Comparison of ENCODE assay signal across 8 mouse cellular contexts in genomic region chr13:54575489-54575888, GRCm38 (mm10). TPM values are rescaled to one million over a fixed set of nuclear protein-coding genes. Genes with fewer than 3 reads are reported as not detected.
DNase-seq lines count a peak whose midpoint lies in the region; ATAC-seq and TF ChIP-seq lines count a peak whose summit lies in the region.

No protein-coding gene starts in this region.

- H3K36me3 ChIP-seq in kidney, embryonic 14.5 days (ENCODE audit: control insufficient read depth, insufficient read depth, low read length): peaks cover 38% of the 10 kb centered on the region
- H3K36me3 ChIP-seq in forebrain, embryonic 16.5 days (ENCODE audit: control insufficient read depth, insufficient read depth): no peaks in the 10 kb centered on the region
- H3K36me3 ChIP-seq in liver, embryonic 16.5 days (ENCODE audit: control insufficient read depth, insufficient read depth): no peaks in the 10 kb centered on the region

- H3K27ac ChIP-seq in kidney, embryonic 14.5 days (ENCODE audit: low read depth, low read length): peak overlapping the region; percentile 84
- H3K27ac ChIP-seq in forebrain, embryonic 16.5 days (ENCODE audit: low read length): 0 out of 2 replicates have a peak overlapping the region, but pooled peaks have one; percentile 10
- H3K27ac ChIP-seq in liver, embryonic 16.5 days (ENCODE audit: low read length): 0 out of 2 replicates have a peak overlapping the region, but pooled peaks have one; percentile 47

- in situ Hi-C loops in Patski (cut with MboI; ENCODE audit: low pct_unique_long_range_greater_than_20kb): loop anchor here (5.0 to 10.0 kb wide), 2 partner anchors 42 to 109 kb away; no protein-coding TSS in a partner anchor

- 2% methylated on average over 19 of the region's 19 CpGs for WGBS in kidney, embryonic 14.5 days
- 2% methylated on average over 19 of the region's 19 CpGs for WGBS in forebrain, embryonic 16.5 days
- 4% methylated on average over 19 of the region's 19 CpGs for WGBS in liver, embryonic 16.5 days (ENCODE audit: insufficient replicate concordance)

- CTCF ChIA-PET in Patski (lab: Charles Lee): interaction anchor here (1.4 kb wide), 1 partner anchor 9 kb away, joined by 3 read pairs; no protein-coding TSS in a partner anchor

- no peaks in the 10 kb centered on the region for H3K9me3 ChIP-seq in kidney, embryonic 14.5 days (ENCODE audit: control insufficient read depth, low read length)
- H3K9me3 ChIP-seq in forebrain, embryonic 16.5 days (ENCODE audit: control insufficient read depth, low read length): no peaks in the 10 kb centered on the region
- H3K9me3 ChIP-seq in liver, embryonic 16.5 days (replicated peaks; ENCODE audit: control insufficient read depth, low read length): no peaks in the 10 kb centered on the region

- H3K27me3 ChIP-seq in kidney, embryonic 14.5 days (ENCODE audit: control insufficient read depth, insufficient read depth, low read length): no peaks in the 10 kb centered on the region
- no peaks in the 10 kb centered on the region for H3K27me3 ChIP-seq in Patski
- H3K27me3 ChIP-seq in forebrain, embryonic 16.5 days (replicated peaks; ENCODE audit: control insufficient read depth, insufficient read depth, low read length): no peaks in the 10 kb centered on the region; the same call in 1 of the 2 replicates
- H3K27me3 ChIP-seq in liver, embryonic 16.5 days (ENCODE audit: control insufficient read depth, insufficient read depth, low read depth, low read length): no peaks in the 10 kb centered on the region

- peak overlapping the region; percentile 85 for H3K4me2 ChIP-seq in kidney, embryonic 14.5 days (replicated peaks; ENCODE audit: low read depth, low read length)
- H3K4me2 ChIP-seq in forebrain, embryonic 16.5 days (ENCODE audit: low read length): peak overlapping the region; percentile 90
- H3K4me2 ChIP-seq in liver, embryonic 16.5 days (ENCODE audit: low read depth, low read length): peak overlapping the region; percentile 91

- no peak for TF ChIP-seq CTCF in Patski (IDR thresholded peaks at IDR 0.05)

- peak overlapping the region; percentile 92 for H3K9ac ChIP-seq in kidney, embryonic 14.5 days (ENCODE audit: low read depth, low read length)
- H3K9ac ChIP-seq in forebrain, embryonic 16.5 days (replicated peaks; ENCODE audit: low read depth, low read length): peak overlapping the region; percentile 90
- peak overlapping the region; percentile 79 for H3K9ac ChIP-seq in liver, embryonic 16.5 days (ENCODE audit: low read depth, low read length)

- peak; percentile 11; the same call in 1 of the 2 replicates for ATAC-seq in kidney, embryonic 14.5 days (ENCODE audit: low FRiP score, low TSS enrichment)
- ATAC-seq in Patski: peak; percentile 3
- no peak for ATAC-seq in forebrain, embryonic 16.5 days
- ATAC-seq in liver, embryonic 16.5 days (ENCODE audit: low read depth): no peak
- no peak for ATAC-seq in megakaryocyte progenitor cell, adult 5-6 weeks (replicated peaks; ENCODE audit: poor library complexity)

- H3K4me1 ChIP-seq in kidney, embryonic 14.5 days (ENCODE audit: control insufficient read depth, insufficient read depth, low read length): peaks cover 12% of the 10 kb centered on the region; the same call in 1 of the 2 replicates
- H3K4me1 ChIP-seq in forebrain, embryonic 16.5 days (replicated peaks; ENCODE audit: control insufficient read depth, insufficient read depth, low read length): peaks cover 19% of the 10 kb centered on the region
- H3K4me1 ChIP-seq in liver, embryonic 16.5 days (ENCODE audit: control insufficient read depth, low read depth, low read length): peaks cover 16% of the 10 kb centered on the region

- POLR2A ChIA-PET in Patski (lab: Charles Lee): no interaction called here

- DNase-seq in kidney, adult 11 months: no peak
- no peak for DNase-seq in Patski (ENCODE audit: low read depth, low spot score)
- no peak for DNase-seq in urinary bladder, postnatal 14 days (ENCODE audit: low spot score)
- no peak for DNase-seq in adipocyte (ENCODE audit: low spot score)

- H3K4me3 ChIP-seq in kidney, embryonic 14.5 days (ENCODE audit: low read length): peak overlapping the region; percentile 95
- peak overlapping the region; percentile 75 for H3K4me3 ChIP-seq in forebrain, embryonic 16.5 days (replicated peaks; ENCODE audit: low read length)
- peak overlapping the region; percentile 81 for H3K4me3 ChIP-seq in liver, embryonic 16.5 days (ENCODE audit: low read depth, low read length)

RNA-seq across cellular contexts. Expression of gene Arl10, which starts 0.7 kb away (rescaled TPM):
- 29.7 and 33.5 TPM in 2 replicates for polyA plus RNA-seq in kidney, embryonic 14.5 days (2014; fragmentation: Nextera tagmentation; extraction: Ambion mirVana)
- 26.6 TPM for polyA plus RNA-seq in Patski (2021)
- 79.7 and 92.5 TPM in 2 replicates for polyA plus RNA-seq in forebrain, embryonic 16.5 days (2015; fragmentation: Nextera tagmentation; extraction: Ambion mirVana)
- polyA plus RNA-seq in liver, embryonic 16.5 days (2015; fragmentation: Nextera tagmentation; extraction: Ambion mirVana): 7.6 and 8.4 TPM in 2 replicates
- 9.7 and 15.7 TPM in 2 replicates for total RNA-seq in megakaryocyte progenitor cell, adult 5-6 weeks (2015)
- total RNA-seq in megakaryocyte progenitor cell, adult 5-6 weeks (2017): 9.5 and 14.0 TPM in 2 replicates

RNA-seq across cellular contexts. Expression of gene 4833439L19Rik, which starts 10.3 kb away (rescaled TPM):
- 96.7 and 158 TPM in 2 replicates for polyA plus RNA-seq in kidney, embryonic 14.5 days (2014; fragmentation: Nextera tagmentation; extraction: Ambion mirVana)
- polyA plus RNA-seq in Patski (2021): 124 TPM
- 310 and 319 TPM in 2 replicates for polyA plus RNA-seq in forebrain, embryonic 16.5 days (2015; fragmentation: Nextera tagmentation; extraction: Ambion mirVana)
- 47.7 and 50.2 TPM in 2 replicates for polyA plus RNA-seq in liver, embryonic 16.5 days (2015; fragmentation: Nextera tagmentation; extraction: Ambion mirVana)
- 56.2 and 56.5 TPM in 2 replicates for total RNA-seq in megakaryocyte progenitor cell, adult 5-6 weeks (2015)
- 30.0 and 37.5 TPM in 2 replicates for total RNA-seq in megakaryocyte progenitor cell, adult 5-6 weeks (2017)

RNA-seq across cellular contexts. Expression of gene Nop16, which starts 14.4 kb away (rescaled TPM):
- 78.6 and 88.6 TPM in 2 replicates for polyA plus RNA-seq in kidney, embryonic 14.5 days (2014; fragmentation: Nextera tagmentation; extraction: Ambion mirVana)
- 38.0 TPM for polyA plus RNA-seq in Patski (2021)
- polyA plus RNA-seq in forebrain, embryonic 16.5 days (2015; fragmentation: Nextera tagmentation; extraction: Ambion mirVana): 67.7 and 69.8 TPM in 2 replicates
- polyA plus RNA-seq in liver, embryonic 16.5 days (2015; fragmentation: Nextera tagmentation; extraction: Ambion mirVana): 37.9 and 41.0 TPM in 2 replicates
- total RNA-seq in megakaryocyte progenitor cell, adult 5-6 weeks (2015): 54.2 and 59.3 TPM in 2 replicates
- 69.7 and 104 TPM in 2 replicates for total RNA-seq in megakaryocyte progenitor cell, adult 5-6 weeks (2017)

RNA-seq across cellular contexts. Expression of gene Higd2a, which starts 14.5 kb away (rescaled TPM):
- 203 and 224 TPM in 2 replicates for polyA plus RNA-seq in kidney, embryonic 14.5 days (2014; fragmentation: Nextera tagmentation; extraction: Ambion mirVana)
- polyA plus RNA-seq in Patski (2021): 96.0 TPM
- 195 and 207 TPM in 2 replicates for polyA plus RNA-seq in forebrain, embryonic 16.5 days (2015; fragmentation: Nextera tagmentation; extraction: Ambion mirVana)
- 102 and 108 TPM in 2 replicates for polyA plus RNA-seq in liver, embryonic 16.5 days (2015; fragmentation: Nextera tagmentation; extraction: Ambion mirVana)
- total RNA-seq in megakaryocyte progenitor cell, adult 5-6 weeks (2015): 101 and 120 TPM in 2 replicates
- 51.6 and 87.6 TPM in 2 replicates for total RNA-seq in megakaryocyte progenitor cell, adult 5-6 weeks (2017)

RNA-seq across cellular contexts. Expression of gene Cltb, which starts 35.7 kb away (rescaled TPM):
- 36.3 TPM in 2 replicates for polyA plus RNA-seq in kidney, embryonic 14.5 days (2014; fragmentation: Nextera tagmentation; extraction: Ambion mirVana)
- 33.9 TPM for polyA plus RNA-seq in Patski (2021)
- polyA plus RNA-seq in forebrain, embryonic 16.5 days (2015; fragmentation: Nextera tagmentation; extraction: Ambion mirVana): 132 and 157 TPM in 2 replicates
- 30.8 and 33.2 TPM in 2 replicates for polyA plus RNA-seq in liver, embryonic 16.5 days (2015; fragmentation: Nextera tagmentation; extraction: Ambion mirVana)
- 4.2 and 6.1 TPM in 2 replicates for total RNA-seq in megakaryocyte progenitor cell, adult 5-6 weeks (2015)
- total RNA-seq in megakaryocyte progenitor cell, adult 5-6 weeks (2017): 11.0 and 13.1 TPM in 2 replicates

Comparison
In these comparisons a context has a peak if more than half of its experiments do, and no peak if none do; other contexts are left out.
1. ATAC-seq: peak in kidney, embryonic 14.5 days (single experiment) and Patski (single experiment); none in forebrain, embryonic 16.5 days (single experiment), liver, embryonic 16.5 days (single experiment) and megakaryocyte progenitor cell, adult 5-6 weeks (single experiment).
2. H3K27ac ChIP-seq: peak in every context shown above with its lines; median percentile 84 in kidney, embryonic 14.5 days; 47 in liver, embryonic 16.5 days; 10 in forebrain, embryonic 16.5 days.
3. Peak in every context shown above with its lines, with median percentiles within 50 percentile points of each other: H3K4me2 ChIP-seq, H3K4me3 ChIP-seq and H3K9ac ChIP-seq.